Mouse (Mus musculus) lung, embryonic 15.5 days (tissue): ENCODE data around the gene Srp72. TPM values are rescaled to one million over a fixed set of nuclear protein-coding genes. Genes with fewer than 3 reads are reported as not detected.
"Not testable (repeated sequence)": the region's sequence is repeated elsewhere in the genome, so short reads cannot be mapped to it uniquely, and the experiment has no call there.

Experiments used
- ATAC-seq: fragments of 200-750 bp; cut with Nextera tagmentation; 2 replicates; pipeline ENCODE4 v1.8.0; 2017; ENCODE audit warnings: moderate number of reproducible peaks, borderline replicate concordance; ENCODE audit not compliant: low FRiP score, low TSS enrichment; ENCODE audit errors: extremely low read depth
- H3K27ac ChIP-seq: fragments of 300-500 bp; sonication (generic); 2 replicates; pipeline ENCODE4 v1.5.1; 2015; ENCODE audit warnings: moderate library complexity, mild to moderate bottlenecking, inconsistent platforms
- H3K27me3 ChIP-seq: fragments of 300-500 bp; sonication (generic); 2 replicates; pipeline ENCODE4 v1.6.1; 2015; ENCODE audit warnings: inconsistent platforms
- H3K36me3 ChIP-seq: fragments of 300-500 bp; sonication (generic); 2 replicates; pipeline ENCODE4 v1.6.1; 2015; ENCODE audit warnings: inconsistent platforms
- H3K4me1 ChIP-seq: fragments of 300-500 bp; sonication (generic); 2 replicates; pipeline ENCODE4 v1.6.1; 2015; ENCODE audit warnings: inconsistent platforms
- H3K4me2 ChIP-seq: fragments of 300-500 bp; sonication (generic); 2 replicates; pipeline ENCODE4 v1.6.1; 2015; ENCODE audit warnings: inconsistent platforms, mild to moderate bottlenecking, moderate library complexity
- H3K4me3 ChIP-seq: fragments of 300-500 bp; sonication (generic); 2 replicates; pipeline ENCODE4 v1.5.1; 2015; ENCODE audit warnings: mild to moderate bottlenecking, inconsistent platforms
- H3K9ac ChIP-seq: fragments of 300-500 bp; sonication (generic); 2 replicates; pipeline ENCODE4 v1.6.1; 2015; ENCODE audit warnings: inconsistent platforms
- H3K9me3 ChIP-seq: fragments of 300-500 bp; sonication (generic); 2 replicates; pipeline ENCODE4 v1.6.1; 2016; ENCODE audit warnings: inconsistent platforms
- WGBS: fragments of 180-500 bp; shearing (Covaris S2); methylation state at CpG from one replicate; pipeline ENCODE4 v1.1.7; 2015; 5-methylcytosine and 5-hydroxymethylcytosine counted together
- polyA plus RNA-seq: library from polyadenylated mRNA; unstranded; fragments of >200 nt; fragmentation: Nextera tagmentation; extraction: Ambion mirVana; gene quantifications from 2 replicates; pipeline ENCODE4 v1.2.1, GENCODE M21; 2015

Gene Srp72
- polyA plus RNA-seq, 1 experiment from 2014 or later, result 87.8 TPM

DNA sequence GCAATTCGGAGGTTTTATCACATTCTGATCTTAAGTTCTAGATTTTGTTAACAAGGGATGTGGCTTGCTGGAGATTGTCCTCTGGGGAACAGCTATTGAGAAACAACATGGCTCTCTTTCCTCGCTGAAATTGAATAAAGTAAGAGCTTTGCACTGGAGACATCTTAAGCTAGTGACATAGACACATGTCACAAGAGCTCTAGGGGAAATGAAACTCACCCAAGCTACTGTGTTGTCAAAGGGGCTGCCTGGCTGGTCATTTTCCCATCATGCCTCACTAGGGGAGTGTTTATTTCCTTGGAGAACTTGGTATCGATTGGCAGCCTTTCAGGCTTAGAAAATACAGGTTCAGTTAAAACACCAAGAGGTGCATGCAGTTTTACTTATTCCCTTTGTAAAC is 38.7 kb downstream of the Srp72 start:
- H3K4me2 ChIP-seq, result no peak overlapping the region
- H3K4me3 ChIP-seq, result no peak overlapping the region
- 53% methylated on average over 3 of the region's 3 CpGs for WGBS
- no peak overlapping the region for H3K27ac ChIP-seq
- no peaks in the 10 kb centered on the region for H3K36me3 ChIP-seq
- H3K9me3 ChIP-seq, result no peaks in the 10 kb centered on the region
- H3K4me1 ChIP-seq, result no peaks in the 10 kb centered on the region
- H3K27me3 ChIP-seq, result no peaks in the 10 kb centered on the region
- H3K9ac ChIP-seq, result no peak overlapping the region
- no peak for ATAC-seq

GRCm38 (mm10) chr5:77015544-77016482 is 41.3 kb downstream of the Srp72 start, which contains the start of gene Thegl:
Thegl (plus strand) TSS chr5:77016023.
- H3K9ac ChIP-seq, result no peak within 1 kb of the TSS
- 9% methylated on average over 57 of the region's 57 CpGs for WGBS
- ATAC-seq, result peak; percentile 98

DNA sequence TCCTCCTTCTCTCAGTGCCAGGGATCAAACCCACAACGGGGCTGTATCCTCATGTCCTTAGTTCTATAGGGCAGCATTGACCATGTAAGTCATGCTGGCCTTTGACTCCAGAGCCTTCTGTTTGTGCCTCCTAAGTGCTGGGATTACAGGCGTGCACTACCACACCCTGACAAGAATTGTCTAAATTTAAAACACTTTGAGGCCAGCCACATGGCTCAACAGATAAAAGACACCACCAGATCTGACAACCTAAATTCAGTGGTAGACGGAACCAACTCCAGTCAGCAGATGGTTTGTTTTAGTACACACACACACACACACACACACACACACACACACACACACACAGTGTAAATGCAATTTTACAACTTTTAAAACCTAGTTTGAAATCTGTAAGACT is 53.6 kb downstream of the Srp72 start:
- Histone ChIP-seq H3K36me3 (no peaks in the 10 kb centered on the region), H3K4me2 (no peak overlapping the region), H3K9me3 (no peaks in the 10 kb centered on the region), H3K27me3 (no peaks in the 10 kb centered on the region), H3K9ac (no peak overlapping the region), H3K4me1 (no peaks in the 10 kb centered on the region), H3K27ac (no peak overlapping the region), H3K4me3 (no peak overlapping the region)
- ATAC-seq, result no peak
- 62% methylated on average over 3 of the region's 3 CpGs for WGBS

More at GRCm38 (mm10) chr5:77015544-77016482, 41.3 kb downstream of the Srp72 start, which contains the start of gene Thegl:
- Histone ChIP-seq H3K27ac (no peak within 1 kb of the TSS), H3K27me3 (no peaks in the 10 kb centered on the region), H3K4me1 (no peaks in the 10 kb centered on the region), H3K4me2 (peak within 1 kb of the TSS; percentile 66), H3K4me3 (peak within 1 kb of the TSS; percentile 43), H3K36me3 (no peaks in the 10 kb centered on the region), H3K9me3 (no peaks in the 10 kb centered on the region)

DNA sequence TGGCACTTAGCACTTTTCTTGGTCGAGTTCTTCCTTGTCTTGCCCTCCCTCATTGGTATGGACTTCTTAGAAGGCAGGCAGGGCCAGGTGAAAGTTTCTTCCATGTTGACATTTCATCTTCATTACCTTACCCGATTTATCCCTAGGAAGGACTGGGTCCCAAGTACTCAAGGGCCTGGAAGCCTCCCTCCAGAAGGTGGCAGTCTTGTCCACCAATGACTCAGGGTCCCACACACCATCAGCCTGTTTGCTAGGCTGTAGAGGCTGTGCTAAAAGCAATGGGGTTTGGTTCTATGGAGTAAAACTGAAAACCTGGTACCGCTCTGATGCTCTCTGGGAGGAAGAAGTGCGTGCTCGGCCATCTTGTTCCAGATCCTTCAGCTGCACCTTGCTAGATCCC is 55.3 kb downstream of the Srp72 start:
- no peaks in the 10 kb centered on the region for H3K4me1 ChIP-seq
- no peaks in the 10 kb centered on the region for H3K27me3 ChIP-seq
- H3K27ac ChIP-seq, result no peak overlapping the region
- no peaks in the 10 kb centered on the region for H3K36me3 ChIP-seq
- H3K9me3 ChIP-seq, result no peaks in the 10 kb centered on the region
- H3K9ac ChIP-seq, result no peak overlapping the region
- no peak for ATAC-seq
- no peak overlapping the region for H3K4me3 ChIP-seq
- H3K4me2 ChIP-seq, result no peak overlapping the region
- WGBS, result 73% methylated on average over 5 of the region's 5 CpGs

DNA sequence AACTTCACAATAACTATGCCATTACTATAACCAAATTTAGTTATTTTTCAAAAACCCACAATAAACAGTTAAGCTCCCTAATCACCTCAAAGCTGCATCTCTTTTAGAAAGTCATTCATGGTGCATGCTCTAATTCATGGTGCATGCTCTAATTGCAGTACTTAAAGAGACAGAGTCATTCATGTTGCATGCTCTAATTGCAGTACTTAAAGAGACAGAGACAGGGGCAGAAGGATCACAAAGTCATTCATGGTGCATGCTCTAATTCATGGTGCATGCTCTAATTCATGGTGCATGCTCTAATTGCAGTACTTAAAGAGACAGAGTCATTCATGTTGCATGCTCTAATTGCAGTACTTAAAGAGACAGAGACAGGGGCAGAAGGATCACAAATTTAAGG is 60.6 kb downstream of the Srp72 start:
- not testable (repeated sequence) for H3K27me3 ChIP-seq, H3K27ac ChIP-seq, H3K4me2 ChIP-seq, H3K36me3 ChIP-seq, H3K4me1 ChIP-seq, H3K9me3 ChIP-seq, H3K4me3 ChIP-seq, H3K9ac ChIP-seq, ATAC-seq

GRCm38 (mm10) chr5:77038451-77038850 is 64.0 kb downstream of the Srp72 start:
- no peak for ATAC-seq
- no peaks in the 10 kb centered on the region for H3K36me3 ChIP-seq
- no peak overlapping the region for H3K9ac ChIP-seq

DNA sequence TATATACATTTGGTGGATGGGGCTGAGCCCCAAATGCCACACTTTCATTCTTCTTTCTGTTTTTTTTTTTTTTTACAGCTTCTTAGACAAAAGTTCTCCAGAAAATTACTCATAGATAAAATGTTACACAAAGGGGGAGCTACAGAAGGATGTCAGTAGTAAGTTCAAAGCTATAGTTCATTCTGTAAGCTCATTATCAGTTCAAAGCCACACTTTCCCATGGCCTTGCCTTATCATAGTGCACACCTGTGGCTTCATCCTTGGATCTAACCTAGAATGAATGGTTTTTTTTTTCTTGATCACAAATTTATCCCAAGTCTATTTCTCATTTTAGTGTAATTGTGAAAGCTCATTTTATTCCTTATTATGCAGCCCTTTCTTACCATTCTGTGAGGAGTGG is 64.9 kb downstream of the Srp72 start:
- no peaks in the 10 kb centered on the region for H3K27me3 ChIP-seq
- H3K4me1 ChIP-seq, result no peaks in the 10 kb centered on the region
- no peaks in the 10 kb centered on the region for H3K36me3 ChIP-seq
- no peak overlapping the region for H3K27ac ChIP-seq
- no peak for ATAC-seq
- H3K4me2 ChIP-seq, result no peak overlapping the region
- no peaks in the 10 kb centered on the region for H3K9me3 ChIP-seq
- H3K9ac ChIP-seq, result no peak overlapping the region
- no peak overlapping the region for H3K4me3 ChIP-seq

More at GRCm38 (mm10) chr5:77038451-77038850, 64.0 kb downstream of the Srp72 start:
- no peak overlapping the region for H3K27ac ChIP-seq
- WGBS, result 88% methylated on average over 10 of the region's 10 CpGs
- no peaks in the 10 kb centered on the region for H3K4me1 ChIP-seq
- no peak overlapping the region for H3K4me2 ChIP-seq
- H3K4me3 ChIP-seq, result no peak overlapping the region
- no peaks in the 10 kb centered on the region for H3K27me3 ChIP-seq
- no peaks in the 10 kb centered on the region for H3K9me3 ChIP-seq

- H3K9me3 ChIP-seq, result no peaks in the 10 kb centered on the region
- no peak for ATAC-seq
- no peak overlapping the region for H3K27ac ChIP-seq
- H3K4me3 ChIP-seq, result no peak overlapping the region
- no peaks in the 10 kb centered on the region for H3K36me3 ChIP-seq
- H3K4me1 ChIP-seq, result 0 out of 2 replicates have a peak, but pooled peaks cover 5% of the 10 kb centered on the region
- H3K27me3 ChIP-seq, result no peaks in the 10 kb centered on the region
- no peak overlapping the region for H3K9ac ChIP-seq
- no peak overlapping the region for H3K4me2 ChIP-seq
- whole genome bisulfite sequencing, result 59% methylated on average over 5 of the region's 5 CpGs
These were observed 69.9 kb downstream of the Srp72 start for GRCm38 (mm10) chr5:77044362-77044761.

Other genes starting within 250 kb of the Srp72 start
- gene Aasdh, start 69.2 kb upstream of the Srp72 start, polyA plus RNA-seq, result 20.0 and 22.9 TPM in 2 replicates
- gene Paics, start 23.4 kb upstream of the Srp72 start, polyA plus RNA-seq, result 302 and 307 TPM in 2 replicates
- 36.1 and 36.9 TPM in 2 replicates for gene Ppat, start 23.1 kb upstream of the Srp72 start, polyA plus RNA-seq
- gene Arl9, start 29.4 kb downstream of the Srp72 start, polyA plus RNA-seq, result 0.31 TPM in 1 of 2 replicates, not detected in the other
- gene Thegl, start 41.3 kb downstream of the Srp72 start, polyA plus RNA-seq, result 0.83 and 0.93 TPM in 2 replicates
- gene Hopx, start 140.4 kb downstream of the Srp72 start, polyA plus RNA-seq, result 6.4 and 7.9 TPM in 2 replicates
- 1.6 and 2.2 TPM in 2 replicates for gene Spink2, start 236.8 kb downstream of the Srp72 start, polyA plus RNA-seq